Mouse (Mus musculus) embryo, embryonic 9.5 days (tissue): Measurements from ENCODE around the gene Rfx7.

ENCODE experiments used
- DNase-seq: peaks from one replicate; pipeline ENCODE4 v3.0.0-alpha.2; 2017; ENCODE audit errors: extremely low spot score

Gene Rfx7

DNA sequence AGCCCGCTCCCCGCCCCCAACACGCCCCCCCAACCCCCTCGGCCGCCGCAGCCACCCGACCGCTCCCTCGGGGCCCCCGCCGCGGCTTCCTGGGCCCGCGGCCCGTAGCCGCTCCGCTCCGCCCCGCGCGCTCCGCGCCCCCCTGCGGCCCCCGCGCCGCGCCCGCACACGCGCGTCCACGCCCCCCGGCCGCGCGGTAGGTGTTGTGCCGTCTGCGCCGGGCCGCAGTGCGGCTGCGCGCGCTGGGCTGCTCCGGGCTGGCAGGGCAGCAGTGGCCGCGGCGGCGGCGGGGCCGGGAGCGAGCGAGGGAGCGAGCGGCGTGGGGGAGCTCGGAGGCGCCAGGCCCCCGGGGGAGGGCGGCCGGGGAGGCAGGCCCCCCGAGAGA, at the start of gene Rfx7:
Gene Rfx7, plus strand, starts transcription at position 245 of the 385 bp plus-strand sequence.
- peak; percentile 79 for DNase-seq

DNA sequence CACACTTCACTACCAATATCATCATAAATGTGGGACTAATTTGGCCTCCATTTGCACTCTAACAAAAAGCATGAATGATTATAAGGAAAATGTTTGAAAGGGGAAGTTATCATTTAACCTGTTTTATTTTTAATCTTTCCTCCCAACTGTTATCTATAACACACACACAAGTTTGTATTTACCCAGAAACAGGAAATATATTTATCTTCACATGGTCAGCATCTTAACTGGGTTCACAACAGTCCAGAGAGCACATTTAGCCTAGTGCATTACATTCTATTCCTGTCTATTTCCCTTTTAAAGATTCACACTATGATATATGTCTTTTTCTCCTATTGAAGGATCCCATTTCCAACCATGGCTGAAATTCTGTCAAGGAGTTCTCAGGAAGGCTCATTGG, 43.5 kb upstream of the Rfx7 start:
- no peak for DNase-seq

DNA sequence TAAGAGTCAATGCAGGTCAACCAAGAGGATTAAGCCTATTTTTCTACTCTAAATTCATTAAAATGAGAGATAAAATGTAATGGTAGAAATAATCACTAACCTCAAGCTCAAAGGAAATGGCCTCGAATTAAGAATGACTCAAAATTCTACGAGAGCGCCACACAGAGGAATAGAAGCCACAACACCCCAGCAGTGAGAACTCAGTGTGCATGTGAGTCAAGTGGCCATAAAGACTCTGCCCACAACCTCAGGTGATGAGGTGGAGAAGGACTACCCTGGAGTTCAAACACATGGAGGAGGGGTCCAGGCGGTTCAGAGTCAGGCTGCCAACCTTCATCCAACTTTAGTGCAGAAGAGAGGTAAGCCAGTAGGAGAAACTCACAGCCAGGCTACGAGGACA, 42.9 kb upstream of the Rfx7 start:
- no peak for DNase-seq

DNA sequence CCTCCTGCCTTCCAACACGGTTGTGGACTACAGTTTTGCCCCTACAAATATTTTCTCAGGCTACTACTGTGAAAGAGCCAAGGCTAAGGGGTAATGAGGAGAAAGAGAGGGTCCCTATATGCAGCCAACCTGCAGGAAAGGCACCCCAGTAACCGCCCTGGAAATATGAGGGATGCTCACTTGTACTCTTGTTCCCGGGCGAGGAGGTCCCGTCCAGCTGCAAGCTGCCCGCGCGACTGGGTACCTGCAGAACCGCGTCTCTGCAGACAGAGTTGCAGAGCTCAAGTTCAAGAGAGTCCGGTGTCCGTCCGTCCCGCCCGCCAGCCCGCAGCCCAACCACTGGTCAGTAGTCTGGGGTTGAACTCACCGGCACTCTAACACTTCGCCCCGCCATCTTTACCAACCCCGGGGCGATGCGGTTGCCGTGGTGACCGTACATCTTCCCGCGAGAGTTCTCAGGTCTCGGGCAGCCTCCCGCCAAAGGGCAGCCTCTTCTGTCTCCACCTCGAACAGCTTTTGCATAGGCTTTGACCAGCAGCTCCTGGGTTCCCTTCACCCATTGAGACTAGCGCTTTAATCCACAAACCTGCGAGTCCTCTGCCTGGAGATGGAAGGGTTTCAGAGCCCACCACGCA, 40.4 kb upstream of the Rfx7 start:
- peak; percentile 95 for DNase-seq

DNA sequence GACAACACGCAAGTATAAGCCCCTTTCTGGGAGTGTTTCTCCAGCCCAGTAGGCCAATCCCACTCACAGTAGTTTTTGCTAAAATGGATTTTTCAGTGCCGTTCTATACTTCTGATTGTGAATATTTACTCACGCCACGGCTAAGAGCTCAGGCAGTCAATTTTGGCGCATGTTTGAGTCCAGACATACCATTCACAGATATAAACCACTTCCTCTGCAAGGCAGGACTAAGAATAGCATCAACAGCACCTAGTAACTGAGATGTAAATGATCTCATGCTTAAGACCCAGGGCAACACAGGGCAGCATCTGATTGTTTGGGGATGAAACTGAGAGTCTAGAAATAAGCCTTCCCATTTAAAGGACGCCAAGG, 39.9 kb upstream of the Rfx7 start, which contains the start of gene Tex9:
Gene Tex9, minus strand, starts transcription at position 19 of the 372 bp plus-strand sequence.
- DNase-seq = no peak

DNA sequence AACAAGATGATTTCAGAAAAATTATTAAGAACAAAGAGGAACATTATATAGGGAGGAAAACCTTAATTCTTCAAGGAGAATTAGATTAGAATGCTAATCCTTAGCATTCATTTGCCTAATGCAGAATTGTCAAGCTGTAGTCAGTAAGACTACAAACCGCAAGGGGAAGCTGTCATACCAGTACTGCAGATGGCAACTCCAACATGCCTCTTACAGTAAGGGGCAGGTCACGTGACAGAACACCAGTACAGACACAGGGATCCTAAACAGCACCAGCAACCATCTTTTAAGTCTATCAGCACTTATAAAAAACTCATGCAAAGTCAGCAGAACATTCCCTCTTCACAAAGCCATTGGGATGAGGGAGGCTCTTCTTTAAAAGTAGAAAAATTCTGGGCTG, 38.6 kb upstream of the Rfx7 start:
- DNase-seq = no peak

DNA sequence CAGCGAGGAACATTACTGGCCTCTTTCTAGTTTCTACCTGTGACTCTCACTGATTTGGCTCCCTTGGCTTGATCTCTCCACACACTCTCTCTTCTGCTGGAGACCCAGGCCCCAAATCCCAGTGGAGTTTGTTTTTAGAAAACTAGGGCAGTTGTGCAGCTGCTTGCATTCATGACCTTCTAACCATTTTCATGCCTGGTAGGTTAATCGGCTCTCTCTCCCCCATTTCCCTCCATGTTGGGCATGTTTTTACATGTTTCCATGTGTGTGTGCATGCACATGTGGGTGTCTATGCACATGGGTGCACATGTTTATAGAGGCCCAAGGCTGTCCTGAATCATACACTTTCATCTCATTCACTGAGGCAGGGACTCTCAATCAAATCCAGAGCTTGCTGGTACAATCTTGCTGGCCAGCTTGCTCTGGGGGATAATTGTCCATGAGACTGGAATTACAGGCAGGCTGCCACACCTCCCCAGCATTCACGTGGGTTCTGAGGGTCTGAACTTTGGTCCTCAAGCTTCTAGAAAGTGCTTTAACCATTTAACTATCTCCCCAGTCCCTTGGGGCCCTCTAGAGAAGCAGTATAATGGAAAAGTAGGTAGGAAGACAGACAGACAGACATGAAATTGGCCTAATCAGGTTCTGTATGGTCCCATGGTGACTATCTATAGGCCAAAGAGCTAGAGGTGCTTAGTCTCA, 37.9 kb upstream of the Rfx7 start:
- DNase-seq = no peak

DNA sequence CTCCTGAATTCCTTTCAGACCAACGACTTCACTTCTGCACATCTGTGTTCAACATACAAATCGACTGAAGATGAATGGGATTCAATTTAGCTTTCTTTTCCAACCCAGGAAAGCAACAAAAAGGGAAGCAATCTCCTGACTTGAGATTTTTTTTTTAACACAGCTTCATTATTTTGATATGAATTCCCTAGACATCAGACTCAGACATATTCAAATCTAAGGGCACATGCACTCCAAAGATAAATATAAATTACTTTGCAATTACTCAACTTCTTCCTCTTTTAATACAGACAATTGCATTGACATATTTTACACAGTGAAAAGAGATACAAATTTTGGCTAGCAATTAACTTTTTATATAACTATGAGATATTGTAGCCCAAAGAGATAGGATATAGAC, 35.3 kb upstream of the Rfx7 start:
- no peak for DNase-seq

DNA sequence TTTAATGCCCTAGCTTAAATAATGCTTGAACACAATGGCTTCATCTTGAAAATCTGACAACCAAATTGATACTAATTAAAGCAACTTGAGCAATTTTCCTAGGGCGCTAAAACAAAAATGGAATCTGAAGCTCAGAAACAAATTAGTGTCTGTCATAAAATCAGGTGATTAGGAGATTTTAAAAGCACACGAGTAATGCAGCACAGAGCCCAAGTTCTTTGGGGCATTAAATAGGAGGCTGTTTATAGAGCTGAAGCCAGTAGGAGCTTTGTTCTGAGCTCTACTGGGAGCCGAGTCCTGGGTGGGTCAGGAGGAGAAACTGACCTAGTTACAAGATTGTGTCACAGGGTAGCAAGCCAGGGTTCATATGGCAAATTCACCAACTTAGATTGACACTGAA, 34.9 kb upstream of the Rfx7 start:
- DNase-seq = no peak

DNA sequence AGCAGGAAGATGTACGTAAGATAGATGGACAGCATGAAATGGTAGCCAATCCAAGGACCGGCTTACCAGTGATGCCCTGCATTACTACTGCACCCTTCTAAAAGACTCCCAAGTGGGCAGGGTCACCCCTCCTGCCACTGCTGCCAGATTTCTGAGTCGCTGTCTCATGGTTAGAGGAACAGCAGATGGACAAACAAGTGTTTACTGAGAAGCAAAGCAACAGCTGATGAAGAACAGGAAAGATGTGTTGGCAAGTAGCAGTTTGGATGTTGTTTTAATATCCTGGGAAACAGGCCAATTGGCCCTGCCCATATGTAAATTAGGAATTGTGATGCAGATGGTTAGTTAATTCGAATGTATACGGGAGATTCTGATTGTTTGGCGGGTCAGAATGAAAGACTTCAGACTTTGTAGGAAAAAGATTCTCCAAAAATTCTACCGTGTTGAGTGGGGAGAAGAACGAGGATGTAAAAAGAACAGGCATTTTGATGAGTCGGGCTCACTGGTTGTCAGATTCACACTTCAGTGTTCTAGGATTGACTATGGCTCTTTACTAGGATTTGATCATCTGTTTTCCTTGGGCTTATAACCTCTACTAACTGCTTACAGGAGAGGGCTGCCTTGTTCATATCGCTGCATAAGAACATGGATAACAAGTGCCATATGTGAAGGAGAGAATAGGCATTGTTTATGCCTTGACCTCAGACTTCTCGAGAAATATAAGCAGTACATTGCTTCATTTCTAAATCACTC, 19.6 kb upstream of the Rfx7 start:
- DNase-seq = no peak

DNA sequence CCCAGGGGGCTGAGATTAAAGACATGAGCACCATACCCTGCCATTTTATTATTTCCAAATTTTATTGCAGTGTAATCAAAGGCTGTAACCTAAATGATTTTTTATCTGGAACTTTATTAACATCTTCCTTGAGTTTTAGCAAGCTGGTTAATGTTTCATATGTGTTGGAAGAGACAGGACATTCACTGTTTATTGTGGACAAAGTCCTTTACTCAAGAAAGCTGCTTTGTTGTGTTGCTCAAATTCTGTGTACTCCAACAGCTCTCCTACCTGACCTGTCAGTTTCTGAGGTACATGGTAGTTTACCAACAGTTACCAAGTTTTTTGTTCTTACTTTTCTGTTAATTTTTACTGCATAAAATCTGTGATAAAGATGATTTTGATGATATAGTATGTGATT, 16.7 kb upstream of the Rfx7 start:
- DNase-seq = no peak

DNA sequence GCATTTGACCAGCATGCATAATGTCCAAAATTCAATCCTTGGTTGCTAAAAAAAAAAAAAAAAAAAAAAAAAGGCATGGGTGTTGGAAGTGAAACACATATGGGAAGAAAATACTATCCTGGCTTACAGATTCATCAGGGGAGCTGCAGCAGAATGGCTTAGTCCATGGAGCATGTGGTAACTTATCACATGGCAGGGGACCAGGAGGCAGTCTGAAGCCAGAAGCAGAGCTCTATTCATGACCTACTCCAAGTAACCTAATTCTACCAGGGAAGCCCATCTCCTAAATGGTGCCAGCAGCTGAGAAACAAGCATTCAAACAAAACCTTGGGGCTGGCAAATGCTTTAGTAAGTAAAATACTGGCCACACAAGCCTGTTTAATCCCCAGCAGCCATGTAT, 12.8 kb upstream of the Rfx7 start:
- no peak for DNase-seq

DNA sequence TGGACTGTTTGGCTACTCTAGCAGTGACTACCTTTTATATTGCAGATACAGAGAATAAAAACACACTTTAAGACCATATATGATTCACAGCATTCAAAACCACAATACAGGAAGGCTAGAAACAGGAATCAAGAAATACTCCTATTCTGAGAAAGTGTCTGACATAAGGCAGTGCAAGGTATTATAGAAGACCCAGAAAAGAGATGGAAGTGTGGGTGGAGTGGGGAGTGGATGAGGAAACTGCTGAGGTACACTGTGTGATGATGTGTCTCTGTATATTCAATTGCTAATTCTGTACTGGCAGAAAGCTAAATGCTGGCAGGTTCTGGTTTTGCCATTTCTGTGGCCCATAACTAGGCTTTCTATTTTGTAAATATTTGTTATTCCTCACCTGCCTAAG, 11.2 kb upstream of the Rfx7 start:
- no peak for DNase-seq

DNA sequence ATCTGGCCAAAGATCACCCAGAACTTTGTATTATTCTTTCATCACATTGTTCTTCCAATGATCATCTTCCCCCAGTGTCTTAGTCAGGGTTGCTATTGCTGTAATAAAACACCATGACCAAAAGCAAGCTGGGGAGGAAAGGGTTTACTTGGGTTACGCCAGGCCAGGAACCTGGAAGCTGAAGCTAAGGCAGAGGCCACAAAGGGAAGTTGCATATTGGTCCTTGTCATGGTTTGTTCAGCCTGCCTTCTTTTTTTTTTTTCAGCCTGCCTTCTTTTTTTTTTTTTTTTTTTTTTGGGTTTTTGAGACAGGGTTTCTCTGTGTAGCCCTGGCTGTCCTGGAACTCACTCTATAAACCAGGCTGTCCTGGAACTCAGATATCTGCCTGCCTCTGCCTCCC, 5.9 kb upstream of the Rfx7 start:
- DNase-seq = no peak

DNA sequence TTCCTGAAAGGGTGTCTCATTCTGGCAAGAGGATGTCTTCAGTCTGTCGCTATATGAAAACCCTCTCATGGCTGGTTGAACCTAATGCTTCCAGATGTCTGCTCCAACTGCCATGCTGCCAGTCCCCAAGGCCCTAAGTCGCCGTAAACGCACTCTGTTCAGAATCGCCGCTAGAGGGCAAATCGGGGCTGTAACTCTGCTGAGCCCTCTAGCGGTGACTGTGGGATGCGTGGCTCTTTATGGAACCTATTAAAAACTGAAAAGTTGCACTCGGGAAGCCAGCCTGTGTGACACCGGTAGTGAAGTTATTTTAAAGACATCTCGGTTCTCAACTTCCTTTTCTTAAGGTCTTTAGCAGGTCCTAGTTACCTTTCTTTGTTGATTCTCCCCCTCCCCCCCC, 1.8 kb upstream of the Rfx7 start:
- DNase-seq = peak; percentile 86

DNA sequence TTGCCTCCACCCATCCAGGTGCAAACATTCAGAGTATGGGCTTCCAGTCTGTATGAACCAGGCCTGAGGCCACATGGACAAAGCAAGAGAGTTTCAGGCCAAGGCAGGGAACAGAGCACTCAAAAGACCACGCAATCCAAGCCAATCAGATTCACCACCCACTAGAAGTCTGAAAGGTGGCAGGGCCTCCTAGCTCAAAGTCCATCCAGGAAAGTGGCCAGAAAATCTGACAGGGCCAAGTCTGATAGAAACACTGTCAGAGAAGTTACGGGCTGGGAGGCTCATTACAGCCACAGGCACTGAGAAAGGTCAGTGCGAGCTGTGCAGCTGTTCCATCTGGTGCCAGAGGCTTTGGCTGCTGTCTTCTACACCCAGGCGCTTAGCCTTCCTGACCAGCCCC, 1.2 kb upstream of the Rfx7 start:
- no peak for DNase-seq

DNA sequence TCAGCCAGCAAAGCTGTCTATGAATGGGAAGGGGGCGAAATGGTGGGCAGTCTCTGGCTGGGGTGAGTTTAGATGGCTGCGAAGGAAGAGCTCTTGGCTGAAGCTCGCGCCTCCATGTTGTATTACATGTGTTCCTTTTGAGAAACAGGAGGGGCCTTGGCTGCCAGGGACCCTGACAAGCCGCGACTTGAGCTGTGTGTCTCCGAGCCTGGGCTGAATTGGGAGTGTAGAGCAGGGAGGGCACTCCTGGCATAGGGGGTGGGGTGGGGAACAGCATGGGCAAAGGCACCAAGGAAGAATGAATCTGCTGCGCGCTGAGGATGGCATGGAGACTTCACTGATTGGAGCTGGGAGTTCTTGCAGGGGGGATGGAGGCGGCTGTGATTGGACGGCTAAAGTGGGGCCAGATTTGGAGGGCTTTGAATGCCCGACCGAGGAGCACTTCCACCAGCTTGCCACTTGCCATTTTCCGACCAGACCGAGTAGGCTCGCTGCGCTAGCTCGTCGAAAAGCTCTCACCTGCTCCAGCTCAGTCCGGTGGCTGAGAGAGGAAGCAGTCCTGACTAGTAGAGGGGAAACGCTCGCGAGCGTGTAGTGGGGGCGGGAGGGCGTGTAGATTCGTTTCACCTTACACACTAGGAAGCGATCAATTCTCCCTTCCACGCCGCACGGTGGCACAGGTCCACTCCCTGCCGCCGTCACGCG, 597 bp upstream of the Rfx7 start:
- peak; percentile 91 for DNase-seq

DNA sequence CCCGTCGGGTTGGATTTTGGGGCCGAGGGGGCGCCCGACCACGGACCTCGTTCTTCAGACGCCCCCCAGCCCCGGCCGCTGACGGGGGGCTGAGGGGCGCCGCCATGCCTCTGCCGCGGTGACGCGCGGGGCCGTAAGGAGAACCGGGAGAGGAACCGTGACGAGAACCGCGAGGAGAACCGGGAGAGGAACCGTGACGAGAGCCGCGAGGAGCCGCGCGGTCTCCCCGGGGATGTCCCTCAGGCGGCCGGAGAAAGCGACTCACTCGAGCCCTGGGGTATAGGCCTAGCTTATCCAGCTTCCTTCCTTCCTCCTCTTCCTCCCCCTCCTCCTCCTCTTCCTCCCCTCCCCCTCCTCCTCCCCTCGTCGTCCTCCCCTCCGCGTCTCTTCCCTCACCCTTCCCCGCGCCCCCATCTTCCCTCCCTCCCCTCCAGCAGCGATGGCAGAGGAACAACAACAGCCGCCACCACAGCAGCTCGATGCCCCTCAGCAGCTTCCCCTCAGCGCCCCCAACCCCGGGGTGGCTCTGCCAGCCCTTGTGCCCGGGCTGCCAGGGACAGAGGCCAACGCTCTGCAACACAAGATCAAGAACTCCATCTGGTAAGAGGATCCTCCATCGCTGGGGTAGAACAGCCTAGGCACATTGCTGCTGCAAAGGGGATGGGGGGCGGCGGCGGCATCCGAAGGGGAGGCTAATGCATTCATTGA, 495 bp downstream of the Rfx7 start:
- DNase-seq = peak; percentile 82

DNA sequence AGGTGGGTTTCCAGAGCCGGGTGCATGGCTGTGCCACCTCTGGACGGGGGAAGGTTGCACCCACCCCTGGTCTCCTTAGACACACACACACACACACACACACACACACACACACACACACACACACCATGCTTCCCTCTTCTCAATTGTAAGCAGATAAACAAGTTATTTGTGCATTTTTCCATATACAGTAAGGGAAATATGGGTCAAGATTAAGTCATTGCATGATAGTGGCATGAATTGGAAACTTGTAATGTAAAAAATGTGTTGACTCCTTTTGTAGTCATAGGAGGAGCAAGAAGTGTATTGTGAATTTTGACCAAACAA, 1.0 kb downstream of the Rfx7 start:
- no peak for DNase-seq

DNA sequence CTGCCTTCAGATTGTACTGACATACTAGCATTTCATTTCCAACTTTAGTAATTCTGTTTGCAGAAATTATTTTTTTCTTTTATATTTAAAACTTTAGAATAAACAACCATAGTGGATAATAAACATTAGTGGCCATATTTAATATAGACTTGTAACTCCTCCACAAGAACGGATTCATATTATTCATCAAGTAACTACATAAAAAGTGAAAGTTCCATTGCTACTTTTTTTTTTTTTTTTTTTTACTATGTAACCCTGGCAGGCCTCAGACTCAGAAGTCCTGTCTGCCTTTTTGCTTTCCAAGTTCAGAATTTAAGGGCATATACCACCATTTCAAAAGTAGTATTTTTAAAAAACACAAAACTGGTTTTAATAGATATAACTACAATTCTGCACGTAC, 2.9 kb downstream of the Rfx7 start:
- no peak for DNase-seq

DNA sequence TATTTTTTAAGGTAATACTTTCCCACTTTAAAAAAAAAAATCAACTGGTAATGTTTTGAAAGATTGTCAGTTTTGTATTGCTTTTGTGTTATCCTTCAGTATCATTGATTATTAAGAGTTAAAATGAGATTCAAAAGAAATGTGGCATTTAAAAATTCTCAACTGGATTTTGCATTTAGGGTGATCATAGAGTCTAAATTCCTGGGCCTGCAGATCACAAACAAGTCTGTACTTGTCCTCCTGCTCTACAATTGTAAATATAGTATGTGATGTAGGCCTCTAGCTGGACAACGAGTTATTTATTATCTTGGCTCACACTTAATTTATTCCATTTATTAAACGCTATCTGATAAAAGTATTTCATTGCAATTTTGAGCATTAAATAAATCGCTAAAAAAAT, 3.4 kb downstream of the Rfx7 start:
- DNase-seq = no peak

DNA sequence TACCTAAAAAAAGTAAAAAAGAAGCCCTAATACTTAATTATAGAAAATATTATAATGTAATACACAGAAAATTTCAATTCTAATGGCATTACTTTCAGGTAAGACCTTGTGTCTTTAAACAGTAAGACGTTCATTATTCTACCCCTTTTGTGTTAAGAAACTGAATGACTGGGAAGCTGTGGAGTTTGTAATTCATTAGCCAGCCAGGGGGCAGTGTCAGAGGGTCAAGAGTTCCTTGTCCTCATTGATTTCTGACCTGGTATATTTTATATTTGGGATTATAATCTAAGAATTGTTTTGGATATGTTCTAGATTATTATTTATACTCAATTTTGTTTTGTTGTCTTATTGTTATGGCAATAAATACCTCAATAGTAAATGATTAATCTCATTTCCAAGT, 5.0 kb downstream of the Rfx7 start:
- no peak for DNase-seq
